Mouse (Mus musculus): ENCODE measurements around the gene Fancc.

Fancc gene

GRCm38 (mm10) chr13:63524608-63525570 lies 27.8 kb upstream of the Fancc start:
- Histone ChIP-seq H3K36me3 (ENCODE audit: insufficient read depth, low read length) (peaks cover 93% of the 10 kb centered on the region), H3K27me3 (ENCODE audit: insufficient read depth, low read length) (no peaks in the 10 kb centered on the region), H3K4me1 (replicated peaks; ENCODE audit: low read depth, low read length) (peaks cover 87% of the 10 kb centered on the region), H3K4me3 (replicated peaks; ENCODE audit: low read length) (peak overlapping the region; percentile 35), H3K9me3 (ENCODE audit: low read length) (no peaks in the 10 kb centered on the region)
- TF ChIP-seq CTCF (conservative IDR thresholded peaks at IDR 0.05; ENCODE audit: low read length) (no peak), NANOG (IDR thresholded peaks at IDR 0.05; ENCODE audit: borderline replicate concordance, low read length) (no peak), POU5F1 (IDR thresholded peaks at IDR 0.05; ENCODE audit: borderline replicate concordance, low read length) (no peak)

- H3K4me1 ChIP-seq (replicated peaks; ENCODE audit: low read depth, low read length) = peaks cover 81% of the 10 kb centered on the region
- no peaks in the 10 kb centered on the region for H3K9me3 ChIP-seq (ENCODE audit: low read length)
- peaks cover 93% of the 10 kb centered on the region for H3K36me3 ChIP-seq (ENCODE audit: insufficient read depth, low read length)
- TF ChIP-seq NANOG (IDR thresholded peaks at IDR 0.05; ENCODE audit: borderline replicate concordance, low read length) = no peak
- H3K4me3 ChIP-seq (replicated peaks; ENCODE audit: low read length) = no peak overlapping the region
- H3K27me3 ChIP-seq (ENCODE audit: insufficient read depth, low read length) = no peaks in the 10 kb centered on the region
Measured at GRCm38 (mm10) chr13:63524061-63524460, 27.0 kb upstream of the Fancc start.

GRCm38 (mm10) chr13:63522832-63523231 lies 25.8 kb upstream of the Fancc start:
- no peak overlapping the region for H3K4me3 ChIP-seq (replicated peaks; ENCODE audit: low read length)

DNA sequence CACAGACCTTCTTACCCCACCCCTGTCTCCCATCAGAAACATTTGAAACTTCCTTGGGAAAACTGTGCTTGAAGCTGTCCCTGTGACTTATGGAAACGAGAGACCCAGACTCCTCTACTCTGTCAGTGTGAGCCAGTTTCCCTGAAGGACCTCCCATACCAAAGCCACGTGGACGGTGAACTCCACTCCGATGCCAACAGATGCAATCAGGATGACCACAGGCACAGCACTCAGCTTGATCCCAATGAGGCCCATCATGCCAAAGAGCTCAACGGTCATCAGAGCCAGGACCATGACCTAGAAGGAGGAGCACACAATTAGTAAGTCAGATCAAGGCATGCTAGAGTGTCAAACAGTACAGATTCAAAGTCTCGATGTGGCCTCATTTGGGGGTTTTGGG lies 23.0 kb upstream of the Fancc start:
- Histone ChIP-seq H3K4me3 (replicated peaks; ENCODE audit: low read length) (no peak overlapping the region), H3K27me3 (ENCODE audit: insufficient read depth, low read length) (no peaks in the 10 kb centered on the region), H3K4me1 (replicated peaks; ENCODE audit: low read depth, low read length) (peaks cover 76% of the 10 kb centered on the region), H3K36me3 (ENCODE audit: insufficient read depth, low read length) (peaks cover 97% of the 10 kb centered on the region), H3K9me3 (ENCODE audit: low read length) (no peaks in the 10 kb centered on the region)
- no peak for TF ChIP-seq POU5F1 (IDR thresholded peaks at IDR 0.05; ENCODE audit: borderline replicate concordance, low read length)
- TF ChIP-seq NANOG (IDR thresholded peaks at IDR 0.05; ENCODE audit: borderline replicate concordance, low read length) = no peak
- no peak for TF ChIP-seq CTCF (conservative IDR thresholded peaks at IDR 0.05; ENCODE audit: low read length)

More at GRCm38 (mm10) chr13:63522832-63523231, 25.8 kb upstream of the Fancc start:
- Histone ChIP-seq H3K9me3 (ENCODE audit: low read length) (no peaks in the 10 kb centered on the region), H3K4me1 (replicated peaks; ENCODE audit: low read depth, low read length) (peaks cover 79% of the 10 kb centered on the region), H3K36me3 (ENCODE audit: insufficient read depth, low read length) (peaks cover 97% of the 10 kb centered on the region), H3K27me3 (ENCODE audit: insufficient read depth, low read length) (no peaks in the 10 kb centered on the region)
- TF ChIP-seq NANOG (IDR thresholded peaks at IDR 0.05; ENCODE audit: borderline replicate concordance, low read length) = no peak
- TF ChIP-seq CTCF (conservative IDR thresholded peaks at IDR 0.05; ENCODE audit: low read length) = no peak
- TF ChIP-seq POU5F1 (IDR thresholded peaks at IDR 0.05; ENCODE audit: borderline replicate concordance, low read length) = no peak

GRCm38 (mm10) chr13:63516535-63516934 lies 19.5 kb upstream of the Fancc start:
- peaks cover 100% of the 10 kb centered on the region for H3K36me3 ChIP-seq (ENCODE audit: insufficient read depth, low read length)
- H3K4me3 ChIP-seq (replicated peaks; ENCODE audit: low read length) = no peak overlapping the region
- no peak for TF ChIP-seq CTCF (conservative IDR thresholded peaks at IDR 0.05; ENCODE audit: low read length)
- no peak for TF ChIP-seq POU5F1 (IDR thresholded peaks at IDR 0.05; ENCODE audit: borderline replicate concordance, low read length)
- no peak for TF ChIP-seq NANOG (IDR thresholded peaks at IDR 0.05; ENCODE audit: borderline replicate concordance, low read length)
- H3K27me3 ChIP-seq (ENCODE audit: insufficient read depth, low read length) = no peaks in the 10 kb centered on the region
- H3K4me1 ChIP-seq (replicated peaks; ENCODE audit: low read depth, low read length) = peaks cover 80% of the 10 kb centered on the region
- no peaks in the 10 kb centered on the region for H3K9me3 ChIP-seq (ENCODE audit: low read length)

GRCm38 (mm10) chr13:63515542-63515941 lies 18.5 kb upstream of the Fancc start:
- H3K4me3 ChIP-seq (replicated peaks; ENCODE audit: low read length) = no peak overlapping the region
- no peaks in the 10 kb centered on the region for H3K9me3 ChIP-seq (ENCODE audit: low read length)
- H3K36me3 ChIP-seq (ENCODE audit: insufficient read depth, low read length) = peaks cover 100% of the 10 kb centered on the region

GRCm38 (mm10) chr13:63514931-63515360 lies 17.9 kb upstream of the Fancc start:
- H3K9me3 ChIP-seq (ENCODE audit: low read length) = no peaks in the 10 kb centered on the region
- peaks cover 100% of the 10 kb centered on the region for H3K36me3 ChIP-seq (ENCODE audit: insufficient read depth, low read length)
- TF ChIP-seq NANOG (IDR thresholded peaks at IDR 0.05; ENCODE audit: borderline replicate concordance, low read length) (no peak), CTCF (conservative IDR thresholded peaks at IDR 0.05; ENCODE audit: low read length) (no peak), POU5F1 (IDR thresholded peaks at IDR 0.05; ENCODE audit: borderline replicate concordance, low read length) (no peak)

More at GRCm38 (mm10) chr13:63515542-63515941, 18.5 kb upstream of the Fancc start:
- peaks cover 85% of the 10 kb centered on the region for H3K4me1 ChIP-seq (replicated peaks; ENCODE audit: low read depth, low read length)
- TF ChIP-seq POU5F1 (IDR thresholded peaks at IDR 0.05; ENCODE audit: borderline replicate concordance, low read length) (no peak), NANOG (IDR thresholded peaks at IDR 0.05; ENCODE audit: borderline replicate concordance, low read length) (no peak), CTCF (conservative IDR thresholded peaks at IDR 0.05; ENCODE audit: low read length) (no peak)
- no peaks in the 10 kb centered on the region for H3K27me3 ChIP-seq (ENCODE audit: insufficient read depth, low read length)

GRCm38 (mm10) chr13:63513374-63514098 lies 16.5 kb upstream of the Fancc start:
- no peaks in the 10 kb centered on the region for H3K9me3 ChIP-seq (ENCODE audit: low read length)
- H3K4me1 ChIP-seq (replicated peaks; ENCODE audit: low read depth, low read length) = peaks cover 89% of the 10 kb centered on the region
- no peak for TF ChIP-seq CTCF (conservative IDR thresholded peaks at IDR 0.05; ENCODE audit: low read length)
- no peak for TF ChIP-seq POU5F1 (IDR thresholded peaks at IDR 0.05; ENCODE audit: borderline replicate concordance, low read length)
- no peak for TF ChIP-seq NANOG (IDR thresholded peaks at IDR 0.05; ENCODE audit: borderline replicate concordance, low read length)
- no peaks in the 10 kb centered on the region for H3K27me3 ChIP-seq (ENCODE audit: insufficient read depth, low read length)
- H3K36me3 ChIP-seq (ENCODE audit: insufficient read depth, low read length) = peaks cover 97% of the 10 kb centered on the region
- no peak overlapping the region for H3K4me3 ChIP-seq (replicated peaks; ENCODE audit: low read length)

More at GRCm38 (mm10) chr13:63514931-63515360, 17.9 kb upstream of the Fancc start:
- Histone ChIP-seq H3K4me1 (replicated peaks; ENCODE audit: low read depth, low read length) (peaks cover 86% of the 10 kb centered on the region), H3K4me3 (replicated peaks; ENCODE audit: low read length) (no peak overlapping the region), H3K27me3 (ENCODE audit: insufficient read depth, low read length) (no peaks in the 10 kb centered on the region)
